Mouse (Mus musculus): Measurements from ENCODE around the gene Gm49358. TPM values are rescaled to one million over a fixed set of nuclear protein-coding genes. Genes with fewer than 3 reads are reported as not detected.

Gene Gm49358
- polyA plus RNA-seq, 1 experiment from 2014 or later = not detected

DNA sequence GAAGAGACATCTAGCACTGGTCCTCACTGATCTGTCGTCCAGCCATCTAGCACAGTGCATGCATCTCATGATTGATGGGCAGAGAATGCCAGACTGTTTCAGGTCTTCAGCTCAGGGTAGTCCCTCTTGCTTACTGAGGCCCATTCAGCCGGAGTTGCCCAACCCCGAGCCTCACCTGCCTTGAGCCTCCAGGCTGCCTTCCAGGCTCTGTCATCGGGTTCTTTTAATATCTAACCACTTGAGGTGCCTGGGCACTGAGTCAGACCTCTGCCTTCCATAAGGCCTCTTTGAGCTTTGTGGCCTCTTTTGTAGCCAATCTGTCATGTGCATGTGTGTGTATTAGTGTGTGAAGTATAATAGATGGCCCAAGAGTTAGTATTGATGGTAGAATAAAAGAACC, 85.7 kb downstream of the Gm49358 start:
- H3K4me1 ChIP-seq (replicated peaks) = peaks cover 4% of the 10 kb centered on the region; the same call in 1 of the 2 replicates
- WGBS = 89% methylated on average over 4 of the region's 4 CpGs
- no peak overlapping the region for H3K9ac ChIP-seq
- H3K27me3 ChIP-seq = peaks cover 20% of the 10 kb centered on the region
- no peaks in the 10 kb centered on the region for H3K9me3 ChIP-seq
- H3K27ac ChIP-seq (replicated peaks) = no peak overlapping the region
- no peak overlapping the region for H3K4me3 ChIP-seq
- H3K36me3 ChIP-seq = no peaks in the 10 kb centered on the region
- no peak overlapping the region for H3K4me2 ChIP-seq
- no peak for ATAC-seq (ENCODE audit: low read depth)

DNA sequence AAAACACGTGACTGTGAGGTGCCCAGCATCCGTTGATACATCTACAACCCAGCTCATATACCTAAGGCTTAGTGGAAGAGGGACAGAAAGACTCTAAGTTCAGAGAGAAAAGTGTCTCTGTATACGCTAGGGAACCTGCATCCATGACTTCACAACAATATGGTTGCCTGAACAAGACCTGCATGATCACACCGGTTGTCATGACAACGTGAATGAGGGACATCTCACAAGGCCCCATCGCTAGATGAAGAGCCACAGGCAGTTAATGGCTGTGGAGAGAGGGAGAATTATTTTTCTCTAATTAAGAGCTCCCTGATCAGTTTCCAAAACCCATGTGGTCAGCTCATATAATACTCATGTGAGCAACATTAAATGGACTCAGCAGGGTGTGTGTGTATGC, 88.4 kb downstream of the Gm49358 start:
- no peaks in the 10 kb centered on the region for H3K9me3 ChIP-seq
- H3K36me3 ChIP-seq = no peaks in the 10 kb centered on the region
- WGBS = 74% methylated on average over 6 of the region's 6 CpGs
- H3K4me1 ChIP-seq (replicated peaks) = peaks cover 4% of the 10 kb centered on the region; the same call in 1 of the 2 replicates
- H3K27me3 ChIP-seq = peaks cover 20% of the 10 kb centered on the region
- H3K27ac ChIP-seq (replicated peaks) = no peak overlapping the region
- no peak for ATAC-seq (ENCODE audit: low read depth)
- no peak overlapping the region for H3K9ac ChIP-seq
- H3K4me3 ChIP-seq = no peak overlapping the region
- no peak overlapping the region for H3K4me2 ChIP-seq

GRCm38 (mm10) chr10:86853433-86853832, 89.7 kb downstream of the Gm49358 start:
- Histone ChIP-seq H3K4me2 (no peak overlapping the region), H3K27ac (replicated peaks) (no peak overlapping the region), H3K4me1 (replicated peaks) (peaks cover 4% of the 10 kb centered on the region; the same call in 1 of the 2 replicates), H3K9ac (no peak overlapping the region), H3K4me3 (no peak overlapping the region), H3K36me3 (no peaks in the 10 kb centered on the region), H3K9me3 (no peaks in the 10 kb centered on the region), H3K27me3 (peaks cover 18% of the 10 kb centered on the region)
- ATAC-seq (ENCODE audit: low read depth) = no peak
- 84% methylated on average over 3 of the region's 3 CpGs for WGBS

GRCm38 (mm10) chr10:86860396-86860795, 96.6 kb downstream of the Gm49358 start:
- H3K4me2 ChIP-seq = no peak overlapping the region
- H3K27ac ChIP-seq (replicated peaks) = no peak overlapping the region
- H3K9ac ChIP-seq = no peak overlapping the region
- WGBS = 80% methylated on average over 4 of the region's 4 CpGs
- no peak for ATAC-seq (ENCODE audit: low read depth)
- no peaks in the 10 kb centered on the region; the same call in 1 of the 2 replicates for H3K27me3 ChIP-seq
- H3K4me1 ChIP-seq (replicated peaks) = no peaks in the 10 kb centered on the region
- no peaks in the 10 kb centered on the region for H3K9me3 ChIP-seq
- H3K36me3 ChIP-seq = no peaks in the 10 kb centered on the region
- H3K4me3 ChIP-seq = no peak overlapping the region

GRCm38 (mm10) chr10:86862496-86862895, 98.7 kb downstream of the Gm49358 start:
- Histone ChIP-seq H3K36me3 (no peaks in the 10 kb centered on the region), H3K4me1 (replicated peaks) (no peaks in the 10 kb centered on the region), H3K4me3 (no peak overlapping the region), H3K27me3 (no peaks in the 10 kb centered on the region; the same call in 1 of the 2 replicates), H3K4me2 (no peak overlapping the region), H3K9ac (no peak overlapping the region), H3K9me3 (no peaks in the 10 kb centered on the region), H3K27ac (replicated peaks) (no peak overlapping the region)
- no peak for ATAC-seq (ENCODE audit: low read depth)
- 90% methylated on average over 6 of the region's 6 CpGs for WGBS

- Histone ChIP-seq H3K4me2 (no peak overlapping the region), H3K36me3 (no peaks in the 10 kb centered on the region), H3K9me3 (no peaks in the 10 kb centered on the region), H3K9ac (no peak overlapping the region), H3K27me3 (no peaks in the 10 kb centered on the region), H3K4me1 (replicated peaks) (no peaks in the 10 kb centered on the region), H3K4me3 (no peak overlapping the region), H3K27ac (replicated peaks) (no peak overlapping the region)
- no peak for ATAC-seq (ENCODE audit: low read depth)
- 83% methylated on average over 6 of the region's 6 CpGs for WGBS
Observed at GRCm38 (mm10) chr10:86863429-86863828, 99.7 kb downstream of the Gm49358 start.

GRCm38 (mm10) chr10:86872121-86872520, 108.3 kb downstream of the Gm49358 start:
- no peak overlapping the region for H3K9ac ChIP-seq
- H3K27ac ChIP-seq (replicated peaks) = no peak overlapping the region
- no peaks in the 10 kb centered on the region for H3K4me1 ChIP-seq (replicated peaks)
- 86% methylated on average over 7 of the region's 7 CpGs for WGBS
- no peaks in the 10 kb centered on the region for H3K9me3 ChIP-seq
- ATAC-seq (ENCODE audit: low read depth) = no peak
- no peak overlapping the region for H3K4me2 ChIP-seq
- no peaks in the 10 kb centered on the region for H3K36me3 ChIP-seq
- no peak overlapping the region for H3K4me3 ChIP-seq
- H3K27me3 ChIP-seq = no peaks in the 10 kb centered on the region

DNA sequence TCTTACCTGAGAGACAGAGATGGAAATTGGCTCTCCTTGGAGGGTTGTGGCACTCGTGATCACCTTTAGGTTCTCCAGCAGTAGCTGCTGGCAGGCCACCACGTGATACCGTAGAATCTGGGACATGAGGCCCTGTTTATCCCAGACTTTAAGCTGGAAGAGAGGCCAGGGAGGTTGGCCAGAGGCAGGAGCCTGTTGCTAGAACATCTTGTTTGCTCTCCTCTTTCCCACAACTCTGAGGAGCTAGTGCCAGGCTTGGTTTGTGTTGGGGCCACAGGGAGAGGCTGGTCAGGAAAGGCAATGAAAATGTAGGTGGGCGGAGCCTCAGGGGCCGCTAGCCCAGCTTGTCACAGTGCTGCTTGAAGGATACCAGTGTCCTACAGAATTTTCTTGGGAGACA, 108.8 kb downstream of the Gm49358 start:
- H3K27me3 ChIP-seq = no peaks in the 10 kb centered on the region
- H3K9ac ChIP-seq = no peak overlapping the region
- no peaks in the 10 kb centered on the region for H3K9me3 ChIP-seq
- H3K36me3 ChIP-seq = no peaks in the 10 kb centered on the region
- H3K4me3 ChIP-seq = no peak overlapping the region
- ATAC-seq (ENCODE audit: low read depth) = no peak
- H3K27ac ChIP-seq (replicated peaks) = no peak overlapping the region
- H3K4me2 ChIP-seq = no peak overlapping the region
- H3K4me1 ChIP-seq (replicated peaks) = no peaks in the 10 kb centered on the region
- WGBS = 76% methylated on average over 5 of the region's 5 CpGs

- H3K9ac ChIP-seq = no peak overlapping the region
- ATAC-seq (ENCODE audit: low read depth) = no peak
- no peaks in the 10 kb centered on the region for H3K27me3 ChIP-seq
- no peaks in the 10 kb centered on the region for H3K9me3 ChIP-seq
- no peak overlapping the region for H3K4me2 ChIP-seq
- H3K4me3 ChIP-seq = no peak overlapping the region
- WGBS = 80% methylated on average over 7 of the region's 7 CpGs
- H3K27ac ChIP-seq (replicated peaks) = no peak overlapping the region
- H3K4me1 ChIP-seq (replicated peaks) = no peaks in the 10 kb centered on the region
- H3K36me3 ChIP-seq = no peaks in the 10 kb centered on the region
Observed at GRCm38 (mm10) chr10:86878721-86879120, 114.9 kb downstream of the Gm49358 start.

- Histone ChIP-seq H3K4me3 (no peak overlapping the region), H3K9ac (no peak overlapping the region), H3K36me3 (no peaks in the 10 kb centered on the region), H3K27ac (replicated peaks) (no peak overlapping the region), H3K27me3 (no peaks in the 10 kb centered on the region), H3K9me3 (no peaks in the 10 kb centered on the region), H3K4me1 (replicated peaks) (no peaks in the 10 kb centered on the region), H3K4me2 (no peak overlapping the region)
- ATAC-seq (ENCODE audit: low read depth) = no peak
- 53% methylated on average over 5 of the region's 5 CpGs for WGBS
Observed at GRCm38 (mm10) chr10:86880071-86880806, 116.5 kb downstream of the Gm49358 start.

GRCm38 (mm10) chr10:86881448-86881847, 117.7 kb downstream of the Gm49358 start:
- Histone ChIP-seq H3K4me1 (replicated peaks) (no peaks in the 10 kb centered on the region), H3K4me3 (no peak overlapping the region), H3K36me3 (no peaks in the 10 kb centered on the region), H3K27me3 (no peaks in the 10 kb centered on the region), H3K4me2 (no peak overlapping the region), H3K27ac (replicated peaks) (no peak overlapping the region), H3K9ac (no peak overlapping the region), H3K9me3 (no peaks in the 10 kb centered on the region)
- ATAC-seq (ENCODE audit: low read depth) = no peak
